Mouse (Mus musculus): ENCODE measurements around the gene Cry1. TPM values are rescaled to one million over a fixed set of nuclear protein-coding genes. Genes with fewer than 3 reads are reported as not detected.

The Cry1 gene
- polyA plus RNA-seq, 1 experiment from 2014 or later: 22.1 TPM

- under 1% methylated on average over 10 of the region's 10 CpGs for WGBS
- Histone ChIP-seq H3K27me3 (ENCODE audit: control insufficient read depth, insufficient read depth, low read length) (no peaks in the 10 kb centered on the region), H3K9ac (ENCODE audit: low read length) (peak overlapping the region; percentile 96), H3K9me3 (replicated peaks; ENCODE audit: control insufficient read depth, low read length) (no peaks in the 10 kb centered on the region), H3K4me3 (replicated peaks; ENCODE audit: low read length) (peak overlapping the region; percentile 100), H3K4me1 (ENCODE audit: control insufficient read depth, insufficient read depth, low read length) (0 out of 2 replicates have a peak, but pooled peaks cover 9% of the 10 kb centered on the region), H3K4me2 (ENCODE audit: low read depth, low read length) (peak overlapping the region; percentile 89), H3K36me3 (ENCODE audit: control insufficient read depth, insufficient read depth, low read length) (no peaks in the 10 kb centered on the region), H3K27ac (ENCODE audit: low read length) (peak overlapping the region; percentile 88)
- ATAC-seq (ENCODE audit: insufficient read depth, low FRiP score): no peak; the same call in 1 of the 2 replicates
These were observed 83.0 kb downstream of the Cry1 start for GRCm38 (mm10) chr10:85101841-85102240.

Other genes starting within 250 kb of the Cry1 start
- gene Fhl4, start 82.6 kb downstream of the Cry1 start, polyA plus RNA-seq (2015; fragmentation: Nextera tagmentation; extraction: Ambion mirVana): 0.30 and 0.76 TPM in 2 replicates
- gene Tmem263, start 82.4 kb downstream of the Cry1 start, polyA plus RNA-seq (2015; fragmentation: Nextera tagmentation; extraction: Ambion mirVana): 73.5 and 78.5 TPM in 2 replicates
- gene Mterf2, start 57.0 kb downstream of the Cry1 start, polyA plus RNA-seq (2015; fragmentation: Nextera tagmentation; extraction: Ambion mirVana): 9.3 and 12.0 TPM in 2 replicates
- 1.9 and 2.8 TPM in 2 replicates for gene Btbd11, start 201.8 kb upstream of the Cry1 start, polyA plus RNA-seq (2015; fragmentation: Nextera tagmentation; extraction: Ambion mirVana)

All from stomach, embryonic 16.5 days (tissue).